Mouse (Mus musculus) spleen, adult 2 months (tissue): ENCODE results near the gene Mrvi1. TPM values are rescaled to one million over a fixed set of nuclear protein-coding genes. Genes with fewer than 3 reads are reported as not detected.
A peak's percentile ranks its signal among the peaks of the same experiment; 100 is the strongest.

Experiments
- DNase-seq, 2 experiments: peaks; one replicate each; pipeline versions ENCODE4 v3.0.0 to v3.0.0-alpha.2; 2012 to 2021; ENCODE audit warnings: low spot score in 2 of 2, low read depth in 1 of 2
- H3K27ac ChIP-seq: fragments of 200-500 bp; 2 replicates; pipeline ENCODE4 v1.5.1; 2012; ENCODE audit warnings: low read length, inconsistent platforms; ENCODE audit not compliant: insufficient read depth
- H3K27me3 ChIP-seq: fragments of 200-500 bp; 2 replicates; pipeline ENCODE4 v1.6.1; 2012; ENCODE audit warnings: mild to moderate bottlenecking, moderate library complexity, low read length, inconsistent platforms; ENCODE audit not compliant: control insufficient read depth, insufficient read depth
- H3K36me3 ChIP-seq: fragments of 200-500 bp; 2 replicates; pipeline ENCODE4 v1.6.1; 2012; ENCODE audit warnings: mild to moderate bottlenecking, low read length, inconsistent platforms; ENCODE audit not compliant: control insufficient read depth, insufficient read depth
- H3K4me1 ChIP-seq: fragments of 200-500 bp; 2 replicates; pipeline ENCODE4 v1.6.1; 2011; ENCODE audit warnings: inconsistent platforms; ENCODE audit not compliant: control insufficient read depth, insufficient read depth, insufficient read length
- H3K4me3 ChIP-seq: fragments of 200-500 bp; 2 replicates; pipeline ENCODE4 v1.5.1; 2011; ENCODE audit warnings: mild to moderate bottlenecking, inconsistent platforms; ENCODE audit not compliant: insufficient read depth, insufficient read length; ENCODE audit errors: extremely low read depth
- CTCF ChIP-seq: fragments of 200-500 bp; IDR thresholded peaks from 2 replicates; pipeline ENCODE4 v1.5.1; 2011; ENCODE audit warnings: mild to moderate bottlenecking, inconsistent platforms; ENCODE audit not compliant: insufficient read depth, insufficient read length, insufficient replicate concordance; ENCODE audit errors: extremely low read depth
- POLR2A ChIP-seq: fragments of 200-500 bp; IDR thresholded peaks from 2 replicates; pipeline ENCODE4 v1.6.1; 2011; ENCODE audit warnings: low read depth, low read length, inconsistent platforms
- WGBS: fragments of 180-500 bp; shearing (Covaris S2); methylation state at CpG from one replicate; pipeline ENCODE4 v1.1.7; 2018; 5-methylcytosine and 5-hydroxymethylcytosine counted together
- polyA plus RNA-seq: library from polyadenylated mRNA; depleted of rRNA; stranded (reverse); fragments of >200 nt; gene quantifications from 2 replicates; pipeline ENCODE4 v1.2.3, GENCODE M21; 2012

The Mrvi1 gene
- polyA plus RNA-seq, 1 experiment, result 10.9 TPM

DNA sequence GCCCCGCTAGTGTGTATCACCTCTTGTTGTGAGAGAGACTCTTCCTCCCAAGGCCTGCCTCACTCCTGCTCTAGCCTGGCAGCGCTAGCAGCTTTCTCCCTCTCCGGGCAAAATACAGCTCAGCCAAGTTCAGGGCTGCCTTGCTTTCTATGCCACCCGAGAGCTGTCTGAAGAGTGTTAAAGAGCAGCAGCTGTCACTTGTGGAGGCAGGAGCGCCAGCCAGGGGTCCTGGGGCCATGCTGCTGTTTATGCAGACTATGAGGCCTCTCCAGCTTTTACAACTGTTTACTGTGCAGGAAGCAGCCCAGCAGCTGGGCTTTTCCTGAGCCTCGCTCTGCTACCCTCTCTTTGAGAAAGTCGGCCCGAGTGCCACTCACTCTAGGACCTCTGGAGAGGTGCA, 1.2 kb downstream of the Mrvi1 start:
- DNase-seq, result no peak
- no peak overlapping the region for H3K27ac ChIP-seq
- 45% methylated on average over 8 of the region's 8 CpGs for WGBS
- H3K4me3 ChIP-seq, result peak overlapping the region; percentile 0; the same call in 1 of the 2 replicates
- TF ChIP-seq CTCF, result no peak
- no peak for TF ChIP-seq POLR2A
- H3K4me1 ChIP-seq, result peaks cover 4% of the 10 kb centered on the region; the same call in 1 of the 2 replicates
- H3K36me3 ChIP-seq, result no peaks in the 10 kb centered on the region
- H3K27me3 ChIP-seq, result no peaks in the 10 kb centered on the region

GRCm38 (mm10) chr7:110977699-110978392, 4.4 kb downstream of the Mrvi1 start:
- WGBS, result 36% methylated on average over 7 of the region's 7 CpGs
- Histone ChIP-seq H3K27ac (peak overlapping the region; percentile 40), H3K4me3 (no peak overlapping the region), H3K27me3 (no peaks in the 10 kb centered on the region), H3K4me1 (peaks cover 4% of the 10 kb centered on the region; the same call in 1 of the 2 replicates), H3K36me3 (no peaks in the 10 kb centered on the region)
- TF ChIP-seq CTCF (no peak), POLR2A (no peak)
- no peak for DNase-seq

DNA sequence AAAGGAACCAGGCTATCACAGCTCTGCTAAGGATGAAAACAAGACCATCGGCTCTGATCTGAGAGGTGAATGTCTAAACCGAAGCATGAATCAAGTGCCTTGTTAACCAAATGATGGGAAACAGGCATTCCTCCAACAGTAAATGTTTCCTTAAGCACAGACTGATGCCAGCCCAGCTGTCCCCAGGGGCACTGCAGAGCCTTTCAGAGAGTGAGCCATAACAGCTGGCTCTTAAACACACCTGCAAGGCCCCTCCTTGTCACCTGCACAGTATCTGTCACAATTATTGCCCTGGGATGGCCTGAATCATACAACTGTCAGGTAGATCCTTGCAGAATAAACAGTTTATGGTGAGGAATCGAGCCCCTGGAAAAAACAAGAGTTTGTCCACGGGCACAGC, 8.8 kb downstream of the Mrvi1 start:
- TF ChIP-seq CTCF (no peak), POLR2A (no peak)
- no peaks in the 10 kb centered on the region for H3K36me3 ChIP-seq
- WGBS, result 73% methylated on average over 4 of the region's 4 CpGs
- peaks cover 3% of the 10 kb centered on the region; the same call in 1 of the 2 replicates for H3K4me1 ChIP-seq
- no peak overlapping the region for H3K27ac ChIP-seq
- no peak for DNase-seq
- no peaks in the 10 kb centered on the region for H3K27me3 ChIP-seq
- no peak overlapping the region for H3K4me3 ChIP-seq

GRCm38 (mm10) chr7:110972796-110973195, 9.5 kb downstream of the Mrvi1 start:
- TF ChIP-seq CTCF (no peak), POLR2A (no peak)
- Histone ChIP-seq H3K4me1 (peaks cover 3% of the 10 kb centered on the region; the same call in 1 of the 2 replicates), H3K4me3 (no peak overlapping the region), H3K27me3 (no peaks in the 10 kb centered on the region), H3K27ac (no peak overlapping the region), H3K36me3 (no peaks in the 10 kb centered on the region)
- DNase-seq, result no peak
- 90% methylated on average over 2 of the region's 2 CpGs for WGBS

GRCm38 (mm10) chr7:110967373-110967772, 14.9 kb downstream of the Mrvi1 start:
- TF ChIP-seq POLR2A (no peak), CTCF (no peak)
- Histone ChIP-seq H3K36me3 (no peaks in the 10 kb centered on the region), H3K27me3 (no peaks in the 10 kb centered on the region), H3K4me3 (no peak overlapping the region), H3K4me1 (peaks cover 4% of the 10 kb centered on the region; the same call in 1 of the 2 replicates), H3K27ac (no peak overlapping the region)
- WGBS, result 96% methylated on average over 4 of the region's 4 CpGs
- no peak for DNase-seq

DNA sequence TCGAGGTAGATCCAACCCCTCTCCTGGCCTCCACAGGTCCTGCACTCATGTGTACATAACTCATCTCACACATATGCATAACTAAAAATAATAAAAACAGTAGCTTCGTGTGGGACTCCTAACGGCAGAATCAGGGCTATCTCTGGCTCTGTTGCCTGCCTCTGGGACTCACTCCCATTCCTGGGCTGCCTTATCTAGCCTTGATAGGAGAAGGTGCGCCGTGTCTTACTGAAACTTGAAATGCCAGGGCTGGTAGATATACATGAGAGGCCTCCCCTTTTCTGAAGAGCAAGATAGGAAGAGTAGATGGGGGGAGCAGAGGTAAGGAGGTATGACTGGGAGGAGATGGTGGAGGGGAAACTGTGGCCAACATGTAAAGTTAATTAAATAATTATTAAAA, 15.4 kb downstream of the Mrvi1 start:
- no peak for TF ChIP-seq POLR2A
- TF ChIP-seq CTCF, result no peak
- H3K27ac ChIP-seq, result no peak overlapping the region
- no peak overlapping the region for H3K4me3 ChIP-seq
- DNase-seq, result no peak
- H3K4me1 ChIP-seq, result peaks cover 4% of the 10 kb centered on the region; the same call in 1 of the 2 replicates
- H3K36me3 ChIP-seq, result no peaks in the 10 kb centered on the region
- WGBS, result 80% methylated on average over 5 of the region's 5 CpGs
- H3K27me3 ChIP-seq, result no peaks in the 10 kb centered on the region

DNA sequence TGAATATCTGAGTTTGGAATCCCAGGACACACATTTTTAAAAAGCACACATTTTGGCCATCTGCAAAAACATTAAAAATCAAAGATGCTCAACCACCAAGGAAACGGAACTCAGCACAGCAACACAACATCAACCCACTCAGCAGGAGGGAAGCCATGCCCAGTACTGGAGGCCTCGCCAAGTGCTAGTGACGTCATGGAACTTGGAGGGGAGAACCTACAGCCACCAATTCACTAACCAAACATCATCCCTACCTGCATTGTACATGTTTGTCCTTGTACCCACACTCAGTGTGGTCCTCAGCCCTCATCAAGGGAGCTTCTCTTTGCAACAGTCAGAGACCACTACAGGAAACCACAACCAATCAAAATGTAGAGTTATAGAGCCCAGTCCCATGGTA, 16.9 kb downstream of the Mrvi1 start:
- H3K36me3 ChIP-seq, result no peaks in the 10 kb centered on the region
- H3K27ac ChIP-seq, result no peak overlapping the region
- H3K4me3 ChIP-seq, result no peak overlapping the region
- TF ChIP-seq CTCF (no peak), POLR2A (no peak)
- H3K4me1 ChIP-seq, result peaks cover 4% of the 10 kb centered on the region; the same call in 1 of the 2 replicates
- DNase-seq, result peak in 1 of 2 experiments; percentile 45
- 34% methylated on average over 3 of the region's 3 CpGs for WGBS
- H3K27me3 ChIP-seq, result no peaks in the 10 kb centered on the region
